Mouse (Mus musculus): ENCODE measurements around the gene Gm9837. TPM values are rescaled to one million over a fixed set of nuclear protein-coding genes. Genes with fewer than 3 reads are reported as not detected.

Gm9837 gene
- polyA plus RNA-seq, 1 experiment = not detected

- no peaks in the 10 kb centered on the region for H3K27me3 ChIP-seq (ENCODE audit: control insufficient read depth, insufficient read depth, low read length)
- no peaks in the 10 kb centered on the region for H3K36me3 ChIP-seq (ENCODE audit: control insufficient read depth, insufficient read depth, low read length)
- 42% methylated on average over 11 of the region's 11 CpGs for WGBS
- H3K27ac ChIP-seq (ENCODE audit: control insufficient read depth, insufficient read depth, low read length) = no peak overlapping the region
- DNase-seq = no peak
- TF ChIP-seq CTCF (IDR thresholded peaks at IDR 0.05; ENCODE audit: borderline replicate concordance, control insufficient read depth, extremely low read depth, insufficient read depth, low read length, poor library complexity) = no peak
- TF ChIP-seq POLR2A (IDR thresholded peaks at IDR 0.05; ENCODE audit: control insufficient read depth, extremely low read depth, insufficient read depth, low read length, poor library complexity) = no peak
- peaks cover 8% of the 10 kb centered on the region for H3K4me1 ChIP-seq (replicated peaks; ENCODE audit: control insufficient read depth, insufficient read depth, low read length)
- no peak overlapping the region for H3K4me3 ChIP-seq (ENCODE audit: control insufficient read depth, insufficient read depth, low read length)
Observed at GRCm38 (mm10) chr11:53500569-53500968, 30.3 kb upstream of the Gm9837 start.

DNA sequence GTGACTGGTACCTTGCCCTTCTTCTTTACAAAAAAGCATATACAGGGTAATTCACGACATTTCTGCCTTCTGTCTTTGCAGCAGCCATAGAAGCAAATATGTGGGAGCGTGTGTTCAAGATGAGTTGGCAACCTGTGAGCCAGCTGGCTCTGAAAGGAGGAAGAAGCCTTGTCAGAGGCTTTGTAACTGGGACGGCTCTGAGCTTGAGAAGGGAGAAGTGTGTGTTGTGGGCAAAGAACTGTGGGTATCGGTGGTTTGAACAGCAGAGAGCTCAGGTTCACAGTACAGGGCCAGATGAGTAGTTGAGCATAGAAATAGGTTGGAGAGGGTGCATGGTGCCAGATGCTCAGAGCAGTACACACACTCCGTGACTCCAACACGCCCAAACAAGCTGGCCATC, 26.7 kb upstream of the Gm9837 start:
- Histone ChIP-seq H3K27me3 (ENCODE audit: control insufficient read depth, insufficient read depth, low read length) (no peaks in the 10 kb centered on the region), H3K27ac (ENCODE audit: control insufficient read depth, insufficient read depth, low read length) (peak overlapping the region; percentile 40; the same call in 1 of the 2 replicates), H3K36me3 (ENCODE audit: control insufficient read depth, insufficient read depth, low read length) (no peaks in the 10 kb centered on the region), H3K4me1 (replicated peaks; ENCODE audit: control insufficient read depth, insufficient read depth, low read length) (peaks cover 8% of the 10 kb centered on the region), H3K4me3 (ENCODE audit: control insufficient read depth, insufficient read depth, low read length) (no peak overlapping the region)
- TF ChIP-seq POLR2A (IDR thresholded peaks at IDR 0.05; ENCODE audit: control insufficient read depth, extremely low read depth, insufficient read depth, low read length, poor library complexity) = no peak
- TF ChIP-seq CTCF (IDR thresholded peaks at IDR 0.05; ENCODE audit: borderline replicate concordance, control insufficient read depth, extremely low read depth, insufficient read depth, low read length, poor library complexity) = no peak
- DNase-seq = peak; percentile 20
- WGBS = 3% methylated on average over 6 of the region's 6 CpGs

GRCm38 (mm10) chr11:53495417-53495816, 25.1 kb upstream of the Gm9837 start:
- WGBS = 94% methylated on average over 6 of the region's 6 CpGs
- Histone ChIP-seq H3K4me1 (replicated peaks; ENCODE audit: control insufficient read depth, insufficient read depth, low read length) (peaks cover 8% of the 10 kb centered on the region), H3K36me3 (ENCODE audit: control insufficient read depth, insufficient read depth, low read length) (no peaks in the 10 kb centered on the region), H3K27ac (ENCODE audit: control insufficient read depth, insufficient read depth, low read length) (no peak overlapping the region), H3K27me3 (ENCODE audit: control insufficient read depth, insufficient read depth, low read length) (no peaks in the 10 kb centered on the region), H3K4me3 (ENCODE audit: control insufficient read depth, insufficient read depth, low read length) (no peak overlapping the region)
- TF ChIP-seq CTCF (IDR thresholded peaks at IDR 0.05; ENCODE audit: borderline replicate concordance, control insufficient read depth, extremely low read depth, insufficient read depth, low read length, poor library complexity) (no peak), POLR2A (IDR thresholded peaks at IDR 0.05; ENCODE audit: control insufficient read depth, extremely low read depth, insufficient read depth, low read length, poor library complexity) (no peak)
- DNase-seq = no peak

DNA sequence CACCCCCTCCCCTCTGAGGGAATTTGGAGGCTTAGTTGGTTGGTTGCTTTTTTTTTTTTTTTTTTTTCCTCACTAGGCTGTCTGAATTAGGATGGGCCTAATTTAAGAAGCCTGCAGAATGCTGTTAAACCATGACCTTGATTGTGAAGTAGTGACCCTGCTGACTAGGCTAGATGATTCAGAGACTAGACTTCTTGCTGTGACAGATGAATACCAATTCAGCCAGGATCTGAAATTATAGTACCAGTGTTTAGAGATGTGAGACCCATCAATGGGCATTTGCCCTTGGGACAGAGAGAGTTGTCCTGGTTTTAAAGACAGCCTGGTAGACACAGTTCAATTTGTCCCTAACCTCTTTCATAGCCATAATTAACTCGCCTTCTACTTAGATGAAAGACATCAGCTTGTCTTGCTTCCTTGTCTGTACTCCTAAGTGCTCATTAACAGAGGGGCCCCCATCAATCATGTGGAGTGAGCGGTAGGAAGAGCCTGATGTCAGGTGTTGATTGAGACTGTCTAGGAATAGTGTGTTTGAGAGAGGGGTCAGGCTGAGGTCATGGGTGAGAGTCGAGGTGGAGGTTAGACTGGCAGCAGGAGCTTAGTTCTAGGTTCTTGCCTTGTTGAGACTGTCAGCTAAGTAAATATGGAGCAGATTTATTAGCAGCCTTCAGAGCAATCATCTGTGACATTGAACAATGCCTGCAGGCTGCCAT, 23.1 kb upstream of the Gm9837 start:
- H3K36me3 ChIP-seq (ENCODE audit: control insufficient read depth, insufficient read depth, low read length) = no peaks in the 10 kb centered on the region
- H3K4me3 ChIP-seq (ENCODE audit: control insufficient read depth, insufficient read depth, low read length) = no peak overlapping the region
- WGBS = 90% methylated on average over 3 of the region's 3 CpGs
- no peak overlapping the region for H3K27ac ChIP-seq (ENCODE audit: control insufficient read depth, insufficient read depth, low read length)
- TF ChIP-seq CTCF (IDR thresholded peaks at IDR 0.05; ENCODE audit: borderline replicate concordance, control insufficient read depth, extremely low read depth, insufficient read depth, low read length, poor library complexity) (no peak), POLR2A (IDR thresholded peaks at IDR 0.05; ENCODE audit: control insufficient read depth, extremely low read depth, insufficient read depth, low read length, poor library complexity) (no peak)
- H3K27me3 ChIP-seq (ENCODE audit: control insufficient read depth, insufficient read depth, low read length) = no peaks in the 10 kb centered on the region
- peaks cover 8% of the 10 kb centered on the region for H3K4me1 ChIP-seq (replicated peaks; ENCODE audit: control insufficient read depth, insufficient read depth, low read length)
- DNase-seq = no peak

- DNase-seq = no peak
- H3K4me3 ChIP-seq (ENCODE audit: control insufficient read depth, insufficient read depth, low read length) = no peak overlapping the region
- 72% methylated on average over 8 of the region's 8 CpGs for WGBS
- no peak for TF ChIP-seq CTCF (IDR thresholded peaks at IDR 0.05; ENCODE audit: borderline replicate concordance, control insufficient read depth, extremely low read depth, insufficient read depth, low read length, poor library complexity)
- no peak for TF ChIP-seq POLR2A (IDR thresholded peaks at IDR 0.05; ENCODE audit: control insufficient read depth, extremely low read depth, insufficient read depth, low read length, poor library complexity)
- H3K27me3 ChIP-seq (ENCODE audit: control insufficient read depth, insufficient read depth, low read length) = peaks cover 3% of the 10 kb centered on the region; the same call in 1 of the 2 replicates
- no peaks in the 10 kb centered on the region for H3K36me3 ChIP-seq (ENCODE audit: control insufficient read depth, insufficient read depth, low read length)
- peaks cover 7% of the 10 kb centered on the region for H3K4me1 ChIP-seq (replicated peaks; ENCODE audit: control insufficient read depth, insufficient read depth, low read length)
- no peak overlapping the region for H3K27ac ChIP-seq (ENCODE audit: control insufficient read depth, insufficient read depth, low read length)
Observed at GRCm38 (mm10) chr11:53491954-53492401, 21.7 kb upstream of the Gm9837 start.

DNA sequence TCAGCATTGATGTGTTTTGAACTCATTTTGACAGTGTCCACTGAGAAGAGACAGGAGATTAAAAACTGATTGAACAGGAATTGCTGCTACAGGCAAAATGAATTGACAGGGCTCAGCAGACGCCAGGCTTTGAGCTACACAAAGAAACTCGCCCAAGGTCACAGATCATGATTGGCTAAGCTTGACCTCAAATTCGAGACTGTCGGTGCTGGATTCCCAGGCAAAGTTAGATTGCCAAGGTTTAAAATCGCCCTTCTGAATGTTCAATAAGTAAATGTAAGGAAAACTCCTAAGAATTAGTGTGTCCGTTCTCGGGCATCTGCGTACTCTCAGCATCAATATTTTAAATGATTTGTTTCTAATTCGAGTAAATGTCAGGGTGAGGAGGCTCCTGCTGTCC, 19.1 kb upstream of the Gm9837 start:
- Histone ChIP-seq H3K4me1 (replicated peaks; ENCODE audit: control insufficient read depth, insufficient read depth, low read length) (0 out of 2 replicates have a peak, but pooled peaks cover 4% of the 10 kb centered on the region), H3K27ac (ENCODE audit: control insufficient read depth, insufficient read depth, low read length) (no peak overlapping the region), H3K36me3 (ENCODE audit: control insufficient read depth, insufficient read depth, low read length) (no peaks in the 10 kb centered on the region), H3K4me3 (ENCODE audit: control insufficient read depth, insufficient read depth, low read length) (no peak overlapping the region), H3K27me3 (ENCODE audit: control insufficient read depth, insufficient read depth, low read length) (peaks cover 3% of the 10 kb centered on the region; the same call in 1 of the 2 replicates)
- TF ChIP-seq POLR2A (IDR thresholded peaks at IDR 0.05; ENCODE audit: control insufficient read depth, extremely low read depth, insufficient read depth, low read length, poor library complexity) = no peak
- no peak for TF ChIP-seq CTCF (IDR thresholded peaks at IDR 0.05; ENCODE audit: borderline replicate concordance, control insufficient read depth, extremely low read depth, insufficient read depth, low read length, poor library complexity)
- no peak for DNase-seq
- 94% methylated on average over 9 of the region's 9 CpGs for WGBS
